Mouse (Mus musculus): ENCODE results near the gene Btbd16. TPM values are rescaled to one million over a fixed set of nuclear protein-coding genes. Genes with fewer than 3 reads are reported as not detected.

The Btbd16 gene
- polyA plus RNA-seq, 2 experiments from 2014 or later: 6.3 to 7.4 TPM

- ATAC-seq: peak; percentile 96
Measured at GRCm38 (mm10) chr7:130865613-130866591, 92.0 kb downstream of the Btbd16 start, which contains the start of gene Plekha1. Plekha1 (plus strand) TSS chr7:130865756.

GRCm38 (mm10) chr7:130866640-130867039, 92.8 kb downstream of the Btbd16 start:
- ATAC-seq: no peak

- no peak for ATAC-seq
Measured at GRCm38 (mm10) chr7:130867256-130867655, 93.4 kb downstream of the Btbd16 start.

Other genes with a start within 250 kb of the Btbd16 start
- gene Nsmce4a, start 201.0 kb upstream of the Btbd16 start, polyA plus RNA-seq (2017; shearing (Covaris generic)): 10 to 100 TPM in 1 of 2 experiments, 1 to 10 TPM in 1; 8.2 to 13.3 TPM
- gene Tacc2, start 196.6 kb upstream of the Btbd16 start, polyA plus RNA-seq (2017; shearing (Covaris generic)): 1 to 10 TPM; 6.8 to 7.1 TPM
- gene Plekha1, start 91.7 kb downstream of the Btbd16 start, polyA plus RNA-seq (2017; shearing (Covaris generic)): 10 to 100 TPM; 30.9 to 41.6 TPM
- not detected for gene Htra1, start 162.0 kb downstream of the Btbd16 start, polyA plus RNA-seq (2017; shearing (Covaris generic))

All from CD4-positive, CD25-positive, alpha-beta regulatory T cell, adult 4 months (primary cell).